Mouse (Mus musculus): ENCODE measurements around the gene Traf3ip1.

Traf3ip1 gene

DNA sequence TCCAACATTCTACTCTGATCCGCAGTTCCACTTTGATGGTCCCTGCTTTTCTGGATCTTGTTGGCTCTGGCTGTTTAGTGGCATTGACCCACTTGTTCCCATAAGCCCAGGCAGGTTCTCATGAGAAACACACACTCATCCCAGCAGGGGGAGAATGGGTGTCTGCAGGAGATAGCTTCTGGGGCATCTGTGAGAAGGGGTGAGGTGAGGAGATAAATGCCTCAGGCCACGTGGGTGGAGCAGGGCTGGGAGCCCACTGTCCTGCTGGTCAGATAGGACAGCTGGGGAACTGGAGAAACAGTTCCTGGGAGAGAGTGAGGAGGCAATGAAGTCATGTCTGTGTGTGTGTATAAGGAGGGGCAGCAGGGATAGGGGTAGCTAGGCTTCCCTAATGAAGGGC lies 39.0 kb downstream of the Traf3ip1 start:
- DNase-seq (ENCODE audit: low spot score in 2 of 2) = no peak

DNA sequence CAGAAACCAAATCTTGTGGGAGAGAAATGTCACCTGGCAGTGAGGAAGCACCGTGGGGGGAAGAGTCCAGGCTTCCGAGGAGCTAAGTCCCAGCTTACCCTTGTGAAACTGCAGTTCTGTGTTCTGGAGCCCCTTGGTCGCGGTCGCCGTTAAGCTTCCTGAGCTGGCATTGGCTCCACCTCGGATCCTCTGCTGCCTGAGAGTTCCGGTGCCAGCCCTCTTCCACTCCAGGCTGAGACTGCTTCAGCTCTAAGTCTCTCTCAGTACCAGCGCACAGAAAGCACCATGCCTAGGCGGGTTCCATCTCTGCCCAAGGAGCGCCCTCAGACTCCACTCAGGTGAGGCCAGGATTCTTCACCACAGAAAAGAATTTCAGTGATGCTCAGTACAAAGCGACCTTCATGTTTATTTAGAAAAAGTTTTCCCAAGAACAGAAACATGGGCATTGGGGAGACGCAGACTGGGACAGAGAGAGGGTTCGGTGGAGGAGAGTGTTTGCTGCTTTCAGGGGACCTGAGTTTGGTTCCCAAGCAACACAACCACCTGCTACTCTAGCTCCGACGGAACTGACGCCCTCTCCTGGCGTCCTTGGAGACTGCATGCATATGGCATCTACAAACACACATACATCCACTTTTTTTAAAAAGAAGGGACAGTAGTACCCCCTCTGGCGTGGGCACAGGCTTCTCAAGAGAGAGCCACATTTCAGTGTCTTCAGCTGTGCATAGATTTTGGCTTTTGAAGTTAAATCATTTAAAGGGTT lies 39.7 kb downstream of the Traf3ip1 start:
- no peak for DNase-seq (ENCODE audit: low spot score in 2 of 2)

DNA sequence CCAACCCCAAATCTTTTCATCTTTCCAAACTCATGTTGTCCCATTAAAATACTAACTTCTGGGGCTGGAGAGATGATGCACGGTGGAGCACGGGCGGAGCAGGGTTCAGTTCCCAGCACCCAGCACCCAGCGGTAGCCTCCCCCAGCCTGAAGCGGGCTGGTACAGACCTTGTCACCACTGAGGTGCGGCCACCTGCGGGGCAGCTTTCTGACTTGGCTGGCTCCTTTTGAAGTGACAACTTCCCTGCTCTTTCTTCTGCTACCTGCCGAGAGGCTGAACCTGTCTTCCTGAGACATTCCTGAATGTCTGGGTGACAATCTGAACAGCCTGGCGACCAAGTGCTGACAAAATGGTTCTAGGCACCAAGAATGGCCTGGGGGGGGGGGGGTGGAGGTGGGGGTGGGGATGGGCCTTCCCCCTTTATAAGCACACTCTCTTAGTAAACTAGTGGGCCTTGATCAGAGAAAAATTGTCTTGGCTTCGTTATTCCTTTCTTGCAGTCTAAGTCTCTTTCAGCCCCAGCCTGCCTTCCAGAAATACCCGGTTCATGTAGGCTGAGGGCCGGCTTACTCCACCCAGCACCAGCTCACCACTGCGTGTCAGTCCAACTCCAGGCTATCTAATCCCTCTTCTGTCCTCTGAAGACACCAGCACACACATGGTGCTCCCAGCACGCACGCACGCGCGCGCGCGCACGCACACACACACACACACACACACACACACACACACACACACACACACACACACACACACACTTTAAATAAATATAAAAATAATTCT lies 43.5 kb downstream of the Traf3ip1 start:
- no peak for DNase-seq (ENCODE audit: low spot score in 2 of 2)

DNA sequence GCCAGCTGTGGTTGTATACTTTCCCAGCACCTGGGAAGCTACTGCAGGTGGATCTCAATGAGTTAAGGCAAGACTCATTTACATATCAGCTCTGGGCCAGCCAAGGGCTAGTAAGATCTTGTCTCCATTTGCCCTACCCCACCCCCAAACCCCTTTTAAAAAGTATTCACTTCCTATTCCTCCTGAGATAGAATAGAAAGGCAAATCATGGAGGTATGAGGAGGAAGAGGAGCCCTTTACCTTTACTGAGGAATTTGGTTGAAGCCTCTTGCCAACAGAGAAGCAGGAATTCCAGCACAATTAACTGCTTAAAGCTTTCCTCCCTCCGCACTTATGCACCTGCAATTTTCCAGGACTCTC lies 44.1 kb downstream of the Traf3ip1 start:
- DNase-seq (ENCODE audit: low spot score in 2 of 2) = no peak

DNA sequence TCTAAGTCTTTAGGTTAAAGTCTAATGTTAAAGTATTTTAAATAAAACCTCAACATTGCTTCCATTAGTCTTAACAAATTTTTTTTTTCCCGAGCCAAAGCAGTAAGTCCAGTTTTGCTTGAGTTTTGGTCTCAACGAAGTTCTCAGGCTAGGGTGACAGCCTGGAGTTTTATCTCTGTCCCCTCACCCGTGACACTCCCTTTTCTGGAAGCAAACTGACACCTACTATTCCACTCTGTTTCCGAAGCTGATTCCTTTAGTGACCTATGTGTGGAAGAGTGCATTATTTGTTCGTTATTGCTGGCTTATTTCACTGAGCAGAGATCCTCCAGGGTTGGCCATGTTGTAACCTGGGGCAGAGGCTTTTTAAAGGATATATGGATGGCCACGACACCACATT lies 44.8 kb downstream of the Traf3ip1 start:
- DNase-seq (ENCODE audit: low spot score in 2 of 2) = no peak

DNA sequence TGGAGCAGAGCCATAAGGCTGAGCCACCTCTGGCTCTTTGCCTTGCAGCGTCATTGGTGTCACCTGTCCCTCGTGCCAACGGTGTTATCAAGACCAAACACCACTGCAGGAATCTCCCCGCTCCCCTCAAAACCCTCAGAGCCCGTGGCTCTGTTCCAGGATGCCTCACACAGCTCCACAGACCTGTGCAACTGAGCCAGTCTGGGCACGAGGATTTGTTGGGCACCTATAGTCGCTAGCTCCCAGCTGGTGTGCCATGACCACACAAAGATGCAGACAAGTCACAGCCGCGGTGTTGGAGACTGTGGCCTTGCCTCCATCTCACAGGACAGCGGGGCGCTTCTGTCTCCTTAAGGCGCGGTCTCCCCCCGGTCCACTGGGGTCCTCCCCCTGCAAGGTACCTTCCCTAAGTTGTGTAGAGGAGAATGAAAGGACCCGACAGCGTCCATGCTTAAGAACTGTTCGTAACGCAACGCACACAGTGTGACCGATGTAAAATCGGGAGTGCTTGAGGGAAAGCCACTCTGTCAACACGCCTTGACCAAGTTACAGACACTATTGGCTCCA lies 45.3 kb downstream of the Traf3ip1 start:
- no peak for DNase-seq (ENCODE audit: low spot score in 2 of 2)

DNA sequence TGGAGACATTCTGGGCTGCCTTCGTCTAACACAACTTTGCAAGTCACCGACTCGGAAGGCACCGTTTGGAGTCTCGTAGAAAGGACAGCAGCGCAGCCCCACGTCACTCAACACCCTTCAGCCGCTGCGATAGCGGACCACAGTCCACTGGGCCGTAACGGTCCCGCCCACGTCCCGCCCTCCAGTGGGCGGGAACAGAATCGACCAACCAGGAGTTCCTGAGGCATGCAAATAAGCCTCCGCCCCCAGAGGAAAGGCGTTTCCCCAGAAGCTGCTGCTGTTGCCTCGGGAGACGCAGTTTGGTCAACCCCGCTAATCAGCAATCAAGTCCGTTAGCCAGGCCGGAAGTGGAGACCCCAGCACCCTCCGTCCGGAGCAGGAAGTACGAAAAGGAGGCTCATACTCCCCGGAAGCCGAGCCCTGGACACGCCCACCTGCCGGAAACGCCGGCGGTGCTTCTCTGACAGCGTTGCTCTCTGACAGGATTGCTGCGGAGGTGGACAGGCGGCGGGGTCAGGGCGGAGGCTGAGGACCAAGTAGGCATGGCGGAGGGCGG lies 45.9 kb downstream of the Traf3ip1 start, which contains the start of gene Asb1:
Gene Asb1 (plus strand): TSS at position 274 of the 556 bp plus-strand sequence.
- peak; percentile 80 to 86 for DNase-seq (ENCODE audit: low spot score in 2 of 2)

DNA sequence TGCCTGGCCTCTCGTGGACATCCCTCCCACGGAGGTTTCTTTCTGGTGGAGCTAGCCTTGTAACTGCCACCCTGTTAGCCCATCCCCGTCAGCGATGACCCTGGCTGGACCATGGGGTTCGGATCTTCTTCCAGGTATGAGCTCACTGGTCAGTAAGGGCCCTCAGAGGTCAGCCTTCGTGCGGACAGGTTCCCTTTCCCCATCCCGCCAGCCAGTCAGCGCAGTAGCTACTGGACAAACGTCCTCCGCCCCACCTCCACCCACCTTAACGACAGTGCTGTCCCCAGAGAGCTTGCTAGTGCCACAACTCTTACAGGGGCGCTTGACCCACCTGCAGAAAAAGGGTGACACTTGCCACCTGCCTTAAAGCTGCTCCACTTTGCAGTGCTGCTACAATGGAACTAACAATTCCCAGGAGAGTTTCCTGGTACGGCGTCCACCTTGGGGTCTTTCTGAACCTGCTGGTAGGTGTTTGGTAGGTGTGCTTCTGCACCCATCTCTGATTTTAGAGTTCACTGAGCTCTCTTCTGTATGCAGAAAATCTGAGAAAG lies 46.7 kb downstream of the Traf3ip1 start:
- no peak for DNase-seq (ENCODE audit: low spot score in 2 of 2)

DNA sequence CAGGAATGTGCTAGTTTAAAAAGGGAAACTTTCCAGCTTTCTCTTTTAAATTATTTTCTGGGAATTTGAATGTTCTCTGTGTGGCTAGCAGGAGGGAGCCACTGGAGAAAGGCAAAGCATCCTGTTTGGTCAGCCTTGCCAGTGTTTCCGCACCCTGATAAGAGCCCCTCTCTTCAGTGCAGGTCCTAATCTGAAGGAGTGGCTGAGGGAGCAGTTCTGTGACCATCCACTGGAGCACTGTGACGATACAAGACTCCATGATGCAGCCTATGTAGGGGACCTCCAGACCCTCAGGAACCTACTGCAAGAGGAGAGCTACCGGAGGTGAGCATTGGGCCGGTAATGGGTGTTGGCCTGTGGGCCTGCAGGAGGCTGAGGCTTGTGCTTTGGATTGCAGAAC lies 49.5 kb downstream of the Traf3ip1 start:
- DNase-seq (ENCODE audit: low spot score in 2 of 2) = no peak

DNA sequence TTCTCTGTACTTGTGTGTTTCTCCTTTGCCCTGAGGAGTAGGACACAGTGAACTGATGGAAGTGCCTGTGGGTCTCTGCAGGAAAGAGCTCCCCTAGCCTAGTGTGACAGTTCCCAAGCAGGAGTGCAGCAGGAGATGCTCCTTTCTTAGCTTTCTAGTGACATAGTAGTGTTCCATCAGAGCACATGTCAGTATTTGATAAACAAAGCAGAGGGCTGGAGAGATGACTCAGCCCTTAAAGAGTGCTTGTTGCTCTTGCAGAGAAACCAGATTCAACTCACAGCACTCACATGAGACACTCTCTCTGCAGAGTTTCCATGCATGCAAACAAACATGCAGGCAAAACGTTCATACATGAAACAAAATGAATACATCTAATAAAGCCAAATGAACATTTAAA lies 50.8 kb downstream of the Traf3ip1 start:
- no peak for DNase-seq (ENCODE audit: low spot score in 2 of 2)

DNA sequence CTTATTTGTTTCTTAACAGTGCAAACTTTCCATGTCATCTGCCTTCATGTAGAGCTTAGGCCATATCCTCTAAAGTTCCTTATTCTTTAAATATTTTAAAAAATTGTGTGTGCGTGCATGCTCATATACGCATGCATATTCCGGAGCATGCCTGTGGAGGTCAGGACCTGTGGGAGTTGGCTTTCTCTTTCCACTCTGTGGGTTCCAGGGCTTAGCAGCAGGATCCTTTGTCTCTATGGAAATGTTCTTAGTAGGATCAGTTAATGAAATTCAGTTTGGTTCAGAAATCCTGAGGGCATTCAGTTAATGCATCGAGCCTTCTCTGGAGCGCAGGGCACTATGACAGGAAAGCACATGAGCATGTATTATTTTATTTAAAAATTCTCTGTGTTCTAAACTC lies 53.1 kb downstream of the Traf3ip1 start:
- DNase-seq (ENCODE audit: low spot score in 2 of 2) = no peak

DNA sequence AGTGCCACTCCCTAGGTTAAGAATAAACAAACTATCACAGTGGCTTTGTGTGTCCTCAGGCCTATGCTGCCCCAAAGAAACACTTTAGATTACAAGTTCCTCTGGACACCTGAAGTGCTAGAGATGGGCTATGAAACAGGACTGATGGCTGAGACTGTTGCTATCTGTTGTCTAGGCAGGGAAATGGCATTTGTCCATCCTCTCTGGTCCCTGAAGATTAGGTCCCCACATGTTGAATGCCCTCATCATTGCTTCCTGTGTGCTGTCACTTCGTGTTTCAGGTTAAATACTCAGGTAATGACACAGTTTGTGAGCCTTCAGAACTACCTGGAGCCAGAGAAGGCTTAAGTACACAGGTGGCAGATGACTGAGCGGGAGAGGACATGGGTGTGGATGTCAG lies 54.6 kb downstream of the Traf3ip1 start:
- DNase-seq (ENCODE audit: low spot score in 2 of 2) = no peak

DNA sequence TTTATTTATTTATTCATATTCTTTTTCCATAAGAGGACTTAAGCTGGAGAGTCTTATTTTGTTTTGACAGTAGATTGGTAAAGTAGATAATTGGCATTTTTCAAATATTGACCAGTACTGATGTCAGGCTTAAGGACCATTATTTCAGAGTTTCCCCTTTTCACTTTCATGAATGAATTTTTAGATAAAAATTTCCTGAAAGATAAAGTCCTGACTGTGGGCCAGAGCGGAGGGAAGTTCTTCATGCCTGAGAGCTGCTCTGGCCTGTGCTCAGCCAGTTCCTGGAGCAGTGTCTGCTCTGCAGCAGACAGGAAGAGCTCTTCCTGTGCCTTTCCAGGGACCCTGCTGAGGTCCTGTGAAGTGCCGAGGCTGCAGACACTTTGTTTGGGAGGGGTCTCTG lies 62.7 kb downstream of the Traf3ip1 start:
- no peak for DNase-seq (ENCODE audit: low spot score in 2 of 2)

DNA sequence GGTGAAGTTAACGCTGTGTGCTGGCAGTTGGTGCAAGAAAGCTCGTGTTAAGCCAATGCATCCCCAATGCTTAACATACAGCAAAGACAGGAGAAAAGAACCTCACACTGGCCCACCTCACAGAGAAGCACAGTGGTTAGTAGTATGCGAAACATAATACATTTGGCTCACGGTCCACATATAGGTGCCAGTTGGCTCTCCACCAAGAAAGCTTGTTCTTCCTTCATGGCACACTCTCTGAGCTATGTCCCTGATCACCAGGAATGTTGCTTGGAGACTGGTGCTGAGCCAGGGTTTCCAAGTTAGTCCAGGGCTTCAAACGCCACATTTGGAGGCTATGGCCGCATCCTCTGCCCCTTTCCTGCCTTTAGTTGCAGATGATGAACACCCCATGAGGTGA lies 66.8 kb downstream of the Traf3ip1 start:
- DNase-seq (ENCODE audit: low spot score in 2 of 2) = no peak

DNA sequence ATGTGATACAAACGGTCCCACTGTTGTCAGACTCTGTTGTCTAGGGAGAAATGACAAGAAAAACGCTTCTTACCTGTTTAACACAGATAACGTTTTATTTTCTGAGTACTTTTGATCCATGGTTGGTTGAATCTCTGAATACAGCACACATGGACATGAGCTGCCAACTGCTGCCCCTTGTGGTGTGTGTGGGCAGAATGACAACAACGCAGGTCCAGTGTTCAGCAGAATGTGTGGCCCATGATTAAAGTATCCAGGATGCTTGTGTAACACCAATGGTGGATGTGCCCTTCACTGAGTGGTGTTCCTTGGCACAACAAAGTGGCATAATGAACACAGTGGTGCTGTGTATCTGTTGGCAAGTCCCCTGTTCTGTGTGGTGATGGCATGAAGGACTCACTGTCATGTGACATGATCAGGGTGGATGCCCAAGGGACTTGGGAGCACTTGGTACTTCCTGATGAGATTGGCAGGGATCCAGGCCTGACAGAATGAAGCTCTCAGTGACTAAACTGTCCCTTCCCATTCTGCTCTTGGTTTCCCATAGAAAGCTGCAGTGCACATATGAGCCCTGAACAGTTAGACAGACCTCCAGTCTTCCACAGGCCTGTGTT lies 68.6 kb downstream of the Traf3ip1 start:
- DNase-seq (ENCODE audit: low spot score in 2 of 2) = no peak

DNA sequence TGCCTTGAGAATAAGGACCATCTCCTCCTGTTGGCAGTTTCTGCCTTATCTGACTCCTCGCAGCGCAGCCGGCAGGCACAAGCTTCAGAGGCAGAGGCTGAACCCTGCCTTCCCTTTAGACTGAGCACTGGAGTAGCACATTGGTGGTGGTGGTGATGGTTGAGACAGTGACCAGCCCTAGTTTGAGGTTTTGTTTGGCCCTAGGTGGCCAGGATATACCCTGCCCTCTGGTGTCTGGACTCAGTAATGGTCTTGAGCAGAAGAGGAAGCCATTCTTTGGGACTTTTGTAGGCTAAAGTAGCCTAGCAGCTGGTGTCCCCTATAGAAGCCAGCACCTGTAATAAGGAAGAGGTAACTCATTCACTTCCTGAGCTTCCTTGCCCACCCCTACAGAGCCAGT lies 69.6 kb downstream of the Traf3ip1 start:
- no peak for DNase-seq (ENCODE audit: low spot score in 2 of 2)

DNA sequence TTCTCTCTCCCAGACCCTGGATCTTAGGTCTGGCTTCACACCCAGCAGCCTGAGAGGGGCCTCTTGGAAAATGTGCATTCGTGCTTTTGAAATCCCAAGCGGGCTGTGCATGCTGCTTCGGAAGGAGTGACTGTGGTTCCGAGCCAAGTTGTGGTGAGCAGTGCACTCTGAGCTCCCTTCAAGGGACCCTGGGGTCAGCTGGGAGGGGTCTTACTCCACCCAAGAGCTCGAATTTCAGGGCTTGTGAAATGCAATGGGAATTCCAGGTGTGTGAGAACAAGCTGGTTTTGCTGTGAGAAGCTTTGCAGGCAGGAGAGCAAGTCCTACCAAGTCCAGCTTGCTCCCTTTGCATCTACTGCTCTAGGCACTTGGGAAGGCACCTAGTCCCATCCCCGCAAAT lies 70.2 kb downstream of the Traf3ip1 start:
- DNase-seq (ENCODE audit: low spot score in 2 of 2) = no peak

DNA sequence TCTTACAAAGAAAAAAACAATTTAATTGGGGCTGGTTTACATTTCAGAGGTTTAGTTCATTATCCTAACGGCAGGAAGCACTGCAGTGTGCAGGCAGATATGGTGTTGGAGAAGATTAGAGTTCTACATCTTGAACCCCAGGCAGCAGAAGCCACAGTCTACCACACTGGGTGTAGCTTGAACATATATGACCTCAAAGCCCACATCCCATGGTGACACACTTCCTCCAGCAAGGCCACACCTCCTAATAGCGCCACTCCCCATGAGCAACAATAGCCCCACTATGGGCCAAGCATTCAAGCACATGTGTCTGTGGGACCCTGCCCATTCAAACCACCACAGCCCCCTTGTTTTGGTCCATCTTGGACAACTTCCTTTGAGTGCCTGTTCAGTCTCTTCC lies 72.8 kb downstream of the Traf3ip1 start:
- DNase-seq (ENCODE audit: low spot score in 2 of 2) = no peak

DNA sequence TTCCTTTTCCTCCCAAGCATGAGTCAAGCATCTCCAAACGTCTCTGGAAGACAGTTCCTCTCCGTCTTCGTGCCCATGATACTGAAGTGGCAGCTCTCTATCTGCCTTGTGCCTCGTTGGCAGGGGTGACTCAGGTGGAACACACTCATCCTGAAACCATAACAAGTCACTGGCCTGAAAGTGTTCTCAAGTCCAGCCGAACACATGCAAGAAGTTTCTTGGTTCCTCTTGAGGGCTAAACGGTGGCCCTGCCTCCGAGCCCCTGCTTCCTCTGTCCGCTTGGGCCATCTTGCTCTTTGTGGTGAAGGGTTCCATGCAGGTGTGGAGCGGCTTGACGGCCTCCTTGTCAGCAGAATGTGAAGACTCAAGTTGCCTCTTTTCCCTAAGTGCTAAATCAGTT lies 78.0 kb downstream of the Traf3ip1 start:
- no peak for DNase-seq (ENCODE audit: low spot score in 2 of 2)

DNA sequence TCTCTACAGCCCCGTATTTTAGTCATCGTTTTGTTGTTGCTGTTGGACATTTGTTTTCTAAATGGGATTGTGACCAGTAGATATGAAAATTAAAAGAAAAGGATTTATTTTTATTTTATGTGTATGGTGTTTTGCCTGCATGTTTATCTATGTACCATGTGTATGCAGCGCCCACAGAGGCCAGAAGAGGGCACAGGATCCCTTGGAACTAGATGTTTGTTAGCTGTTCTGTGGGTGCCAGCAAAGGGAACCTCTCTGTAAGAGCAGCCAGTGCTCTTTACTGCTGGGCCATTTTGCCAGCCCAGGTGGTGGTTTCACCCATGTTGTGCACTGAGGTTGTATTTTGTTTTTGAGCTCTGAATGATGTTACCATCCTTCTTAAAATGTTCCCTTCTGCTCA lies 79.8 kb downstream of the Traf3ip1 start:
- DNase-seq (ENCODE audit: low spot score in 2 of 2) = peak; percentile 48 to 57

DNA sequence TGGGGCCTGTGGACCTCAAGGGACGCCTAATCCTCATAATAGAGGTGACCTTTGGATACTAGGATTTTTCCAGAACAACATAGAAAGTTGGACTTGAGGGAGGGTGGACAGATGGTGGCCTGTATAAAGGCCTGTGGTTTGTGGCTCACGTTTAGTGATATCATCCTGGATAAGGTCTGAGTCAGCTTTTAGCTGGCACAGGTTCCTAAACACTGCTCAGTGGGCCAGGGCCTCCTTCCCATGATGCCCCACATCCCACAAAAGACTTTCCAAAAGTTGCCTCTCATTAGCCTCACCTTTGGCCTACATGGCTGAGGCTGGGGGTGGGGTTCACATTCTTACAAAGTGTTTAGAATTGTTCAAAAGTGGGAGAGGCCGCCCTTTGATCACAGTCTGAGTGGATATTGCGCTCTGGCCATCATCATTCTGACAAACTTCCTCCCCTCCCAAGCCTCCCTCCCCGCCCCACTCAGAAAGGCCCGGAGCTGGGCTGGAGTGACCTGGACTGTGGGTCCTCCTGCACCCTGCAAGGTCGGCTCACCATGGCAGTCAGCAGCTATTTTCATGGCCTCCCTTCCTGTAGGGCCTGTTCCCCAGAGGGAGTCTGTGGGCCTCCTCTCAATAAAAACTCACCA lies 83.6 kb downstream of the Traf3ip1 start:
- no peak for DNase-seq (ENCODE audit: low spot score in 2 of 2)
